Mouse (Mus musculus): ENCODE data around the gene Hcn2. TPM values are rescaled to one million over a fixed set of nuclear protein-coding genes. Genes with fewer than 3 reads are reported as not detected.

The Hcn2 gene
- polyA plus RNA-seq, 2 experiments: 0.09 TPM; not detected in 1

DNA sequence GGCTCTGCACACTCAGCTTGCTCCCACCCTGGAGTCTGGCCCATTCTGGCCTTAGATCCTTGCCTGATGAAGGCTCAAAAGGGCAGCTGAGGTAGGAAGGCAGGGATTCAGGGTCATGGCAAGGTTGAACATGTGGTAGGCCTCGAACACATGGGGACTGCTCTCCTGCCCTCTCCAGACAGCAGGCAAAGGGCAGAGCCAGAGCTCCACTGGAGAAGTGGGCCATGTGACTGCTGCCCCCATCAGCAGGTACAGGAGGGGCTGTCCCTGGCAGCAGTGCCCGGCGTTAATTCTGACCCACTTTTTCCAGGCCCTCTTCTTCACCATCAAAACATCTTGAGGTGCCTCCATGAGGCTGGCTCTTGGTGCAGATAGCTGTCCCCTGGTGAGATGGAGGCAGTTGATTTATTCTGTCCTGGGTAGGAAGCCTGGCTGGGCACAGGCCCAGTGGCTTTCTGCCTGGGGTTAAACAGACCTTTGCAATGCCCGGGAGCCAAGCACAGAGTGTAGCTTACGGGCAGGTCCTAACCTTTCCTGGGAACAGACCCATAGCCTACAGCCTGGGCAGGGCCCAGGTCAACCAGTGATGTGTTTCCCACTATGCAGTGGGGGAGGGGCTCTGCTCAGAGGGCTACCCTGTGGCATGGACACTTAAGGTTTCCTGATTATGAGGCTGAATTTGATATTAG lies 9.9 kb upstream of the Hcn2 start:
- H3K9ac ChIP-seq (replicated peaks): peak overlapping the region; percentile 97
- H3K4me1 ChIP-seq (replicated peaks; ENCODE audit: control insufficient read depth in 2 of 2, insufficient read depth in 2 of 2, low read length in 1 of 2): peaks cover 24 to 39% of the 10 kb centered on the region in 2 experiments
- H3K36me3 ChIP-seq (replicated peaks; ENCODE audit: control insufficient read depth, insufficient read depth, low read depth): peaks cover 54% of the 10 kb centered on the region
- H3K4me3 ChIP-seq (ENCODE audit: insufficient read depth in 1 of 2, low read depth in 2 of 2, low read length in 2 of 2): peak overlapping the region; percentile 86 to 100
- H3K27ac ChIP-seq: peak overlapping the region; percentile 98
- WGBS (ENCODE audit: insufficient replicate concordance): 52% methylated on average over 5 of the region's 5 CpGs
- peak overlapping the region; percentile 100 for H3K4me2 ChIP-seq (ENCODE audit: low read depth)
- DNase-seq (ENCODE audit: low read depth in 3 of 3, low spot score in 3 of 3) (no peak), ATAC-seq (ENCODE audit: insufficient read depth) (no peak)
- H3K27me3 ChIP-seq (ENCODE audit: control insufficient read depth, insufficient read depth, low read length): no peaks in the 10 kb centered on the region
- no peaks in the 10 kb centered on the region for H3K9me3 ChIP-seq (ENCODE audit: control insufficient read depth, low read length)
- no peak for TF ChIP-seq EP300 (IDR thresholded peaks at IDR 0.05; ENCODE audit: low read depth)
- no peak for TF ChIP-seq CTCF (IDR thresholded peaks at IDR 0.05; ENCODE audit: low read depth)

DNA sequence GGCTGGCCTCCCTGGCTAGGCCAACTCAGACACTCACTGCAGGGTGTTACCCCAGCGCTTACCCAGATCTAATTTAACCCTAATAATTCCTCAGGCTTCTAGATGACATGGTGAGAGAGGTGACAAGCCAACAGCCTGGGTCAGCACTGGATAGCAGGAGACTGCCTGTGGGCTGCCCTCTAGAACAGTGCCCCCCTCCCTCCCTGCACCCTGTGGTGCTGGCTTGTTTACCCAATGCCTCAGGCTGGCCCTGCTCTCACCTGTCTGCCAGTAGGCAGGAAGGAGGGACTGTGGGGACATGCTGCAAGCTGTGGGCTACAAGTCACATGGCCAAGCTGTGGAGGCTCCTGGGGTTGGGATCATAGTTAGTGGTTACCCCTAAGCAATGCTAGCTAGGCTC lies 9.3 kb upstream of the Hcn2 start:
- H3K4me1 ChIP-seq (replicated peaks; ENCODE audit: control insufficient read depth in 2 of 2, insufficient read depth in 2 of 2, low read length in 1 of 2): peaks cover 24 to 38% of the 10 kb centered on the region in 2 experiments
- DNase-seq (ENCODE audit: low read depth in 3 of 3, low spot score in 3 of 3) (no peak), ATAC-seq (ENCODE audit: insufficient read depth) (no peak)
- TF ChIP-seq CTCF (IDR thresholded peaks at IDR 0.05; ENCODE audit: low read depth) (no peak), EP300 (IDR thresholded peaks at IDR 0.05; ENCODE audit: low read depth) (no peak)
- peaks cover 60% of the 10 kb centered on the region for H3K36me3 ChIP-seq (replicated peaks; ENCODE audit: control insufficient read depth, insufficient read depth, low read depth)
- peak overlapping the region; percentile 100 for H3K4me2 ChIP-seq (ENCODE audit: low read depth)
- no peaks in the 10 kb centered on the region for H3K27me3 ChIP-seq (ENCODE audit: control insufficient read depth, insufficient read depth, low read length)
- peak overlapping the region; percentile 97 for H3K9ac ChIP-seq (replicated peaks)
- H3K4me3 ChIP-seq (ENCODE audit: insufficient read depth in 1 of 2, low read depth in 2 of 2, low read length in 2 of 2): peak overlapping the region; percentile 86 to 100
- WGBS (ENCODE audit: insufficient replicate concordance): 80% methylated on average over 1 of the region's 1 CpGs
- no peaks in the 10 kb centered on the region for H3K9me3 ChIP-seq (ENCODE audit: control insufficient read depth, low read length)
- H3K27ac ChIP-seq: peak overlapping the region; percentile 98

DNA sequence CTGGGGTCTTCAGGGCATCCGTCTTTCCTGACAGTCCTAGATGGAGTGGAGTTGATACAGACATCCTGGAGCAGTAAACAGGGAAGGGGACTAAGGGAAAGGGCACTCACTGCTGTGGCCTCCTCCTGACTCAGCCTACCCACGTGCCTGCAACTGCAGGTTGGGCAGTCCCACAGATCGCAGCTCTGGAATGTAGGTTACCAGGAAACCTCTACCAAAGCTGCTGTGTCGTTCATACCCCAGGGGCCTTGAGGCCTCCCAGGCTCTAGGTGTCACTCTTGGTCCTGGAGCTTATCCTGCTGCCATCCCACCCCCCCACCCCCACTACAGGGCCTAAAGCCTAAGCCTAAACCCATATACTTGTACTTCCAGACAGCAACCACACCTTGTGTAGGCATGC lies 8.7 kb upstream of the Hcn2 start:
- H3K4me3 ChIP-seq (ENCODE audit: insufficient read depth in 1 of 2, low read depth in 2 of 2, low read length in 2 of 2): peak overlapping the region; percentile 86 to 100; a peak in 3 of 4 replicates
- no peak for ATAC-seq (ENCODE audit: insufficient read depth)
- H3K4me2 ChIP-seq (ENCODE audit: low read depth): peak overlapping the region; percentile 100
- H3K27me3 ChIP-seq (ENCODE audit: control insufficient read depth, insufficient read depth, low read length): no peaks in the 10 kb centered on the region
- peaks cover 63% of the 10 kb centered on the region for H3K36me3 ChIP-seq (replicated peaks; ENCODE audit: control insufficient read depth, insufficient read depth, low read depth)
- H3K4me1 ChIP-seq (replicated peaks; ENCODE audit: control insufficient read depth in 2 of 2, insufficient read depth in 2 of 2, low read length in 1 of 2): peaks cover 26 to 42% of the 10 kb centered on the region in 2 experiments
- peak overlapping the region; percentile 19; the same call in 1 of the 2 replicates for H3K9ac ChIP-seq (replicated peaks)
- DNase-seq (ENCODE audit: low read depth in 3 of 3, low spot score in 3 of 3): no peak
- TF ChIP-seq CTCF (IDR thresholded peaks at IDR 0.05; ENCODE audit: low read depth) (no peak), EP300 (IDR thresholded peaks at IDR 0.05; ENCODE audit: low read depth) (no peak)
- no peaks in the 10 kb centered on the region for H3K9me3 ChIP-seq (ENCODE audit: control insufficient read depth, low read length)
- 55% methylated on average over 4 of the region's 4 CpGs for WGBS (ENCODE audit: insufficient replicate concordance)
- peak overlapping the region; percentile 98 for H3K27ac ChIP-seq

DNA sequence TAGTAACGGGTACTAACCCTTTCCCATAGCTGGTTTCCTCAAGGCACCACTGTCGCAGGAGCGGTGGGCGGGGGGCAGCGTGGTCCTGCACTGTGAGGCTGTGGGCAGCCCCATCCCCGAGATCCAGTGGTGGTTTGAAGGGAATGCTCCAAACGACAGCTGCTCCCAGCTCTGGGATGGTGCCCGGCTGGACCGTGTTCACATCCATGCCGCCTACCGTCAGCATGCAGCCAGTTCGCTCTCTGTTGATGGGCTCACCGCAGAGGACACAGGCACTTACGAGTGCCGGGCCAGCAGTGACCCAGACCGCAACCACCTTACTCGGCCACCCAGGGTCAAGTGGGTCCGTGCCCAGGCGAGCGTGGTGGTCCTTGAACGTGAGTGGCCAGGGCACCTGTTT lies 7.8 kb upstream of the Hcn2 start:
- TF ChIP-seq CTCF (IDR thresholded peaks at IDR 0.05; ENCODE audit: low read depth) (no peak), EP300 (IDR thresholded peaks at IDR 0.05; ENCODE audit: low read depth) (no peak)
- WGBS (ENCODE audit: insufficient replicate concordance): 91% methylated on average over 21 of the region's 21 CpGs
- peaks cover 29 to 49% of the 10 kb centered on the region in 2 experiments for H3K4me1 ChIP-seq (replicated peaks; ENCODE audit: control insufficient read depth in 2 of 2, insufficient read depth in 2 of 2, low read length in 1 of 2)
- H3K27ac ChIP-seq: no peak overlapping the region
- peaks cover 68% of the 10 kb centered on the region for H3K36me3 ChIP-seq (replicated peaks; ENCODE audit: control insufficient read depth, insufficient read depth, low read depth)
- ATAC-seq (ENCODE audit: insufficient read depth) (no peak), DNase-seq (ENCODE audit: low read depth in 3 of 3, low spot score in 3 of 3) (no peak)
- H3K4me3 ChIP-seq (ENCODE audit: insufficient read depth in 1 of 2, low read depth in 2 of 2, low read length in 2 of 2): no peak overlapping the region
- H3K4me2 ChIP-seq (ENCODE audit: low read depth): peak overlapping the region; percentile 100; the same call in 1 of the 2 replicates
- no peaks in the 10 kb centered on the region for H3K27me3 ChIP-seq (ENCODE audit: control insufficient read depth, insufficient read depth, low read length)
- H3K9me3 ChIP-seq (ENCODE audit: control insufficient read depth, low read length): no peaks in the 10 kb centered on the region
- H3K9ac ChIP-seq (replicated peaks): no peak overlapping the region

DNA sequence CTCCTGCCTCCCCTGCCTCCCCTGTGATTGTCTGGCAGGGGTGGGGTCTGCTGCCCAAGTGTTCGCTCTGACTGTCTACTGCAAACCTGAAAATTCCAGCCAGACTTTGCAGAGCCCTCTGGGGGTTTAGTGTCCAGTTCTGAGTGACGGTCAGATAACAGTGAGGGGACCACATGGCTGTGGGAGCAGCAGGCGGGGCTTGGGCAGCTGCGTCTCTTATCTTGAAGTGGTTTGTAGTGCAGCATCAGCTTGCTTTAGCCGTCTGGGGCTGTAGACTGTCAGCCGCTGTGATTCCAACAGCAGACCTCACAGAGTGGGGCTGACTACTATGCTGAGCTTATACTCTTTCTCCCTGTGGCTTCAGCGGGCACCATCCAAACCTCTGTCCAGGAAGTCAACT lies 7.1 kb upstream of the Hcn2 start:
- Histone ChIP-seq H3K4me2 (ENCODE audit: low read depth) (no peak overlapping the region; the same call in 1 of the 2 replicates), H3K9me3 (ENCODE audit: control insufficient read depth, low read length) (no peaks in the 10 kb centered on the region), H3K4me3 (ENCODE audit: insufficient read depth in 1 of 2, low read depth in 2 of 2, low read length in 2 of 2) (no peak overlapping the region), H3K9ac (replicated peaks) (no peak overlapping the region), H3K4me1 (replicated peaks; ENCODE audit: control insufficient read depth in 2 of 2, insufficient read depth in 2 of 2, low read length in 1 of 2) (peaks cover 27 to 48% of the 10 kb centered on the region in 2 experiments), H3K27ac (no peak overlapping the region), H3K27me3 (ENCODE audit: control insufficient read depth, insufficient read depth, low read length) (no peaks in the 10 kb centered on the region), H3K36me3 (replicated peaks; ENCODE audit: control insufficient read depth, insufficient read depth, low read depth) (peaks cover 68% of the 10 kb centered on the region)
- ATAC-seq (ENCODE audit: insufficient read depth) (no peak), DNase-seq (ENCODE audit: low read depth in 3 of 3, low spot score in 3 of 3) (no peak)
- TF ChIP-seq EP300 (IDR thresholded peaks at IDR 0.05; ENCODE audit: low read depth) (no peak), CTCF (IDR thresholded peaks at IDR 0.05; ENCODE audit: low read depth) (no peak)
- WGBS (ENCODE audit: insufficient replicate concordance): 36% methylated on average over 7 of the region's 7 CpGs
